Mouse (Mus musculus) bone marrow macrophage, adult 2 months (primary cell): ENCODE measurements around the gene Acy3.

Source experiments
- CTCF ChIP-seq: IDR thresholded peaks from 2 replicates; pipeline ENCODE4 v1.5.1; 2012; ENCODE audit warnings: low read depth, mild to moderate bottlenecking, low read length, moderate library complexity
- POLR2A ChIP-seq: IDR thresholded peaks from 2 replicates; pipeline ENCODE4 v1.6.1; 2012; ENCODE audit warnings: mild to moderate bottlenecking, low read depth, low read length, borderline replicate concordance

DNA sequence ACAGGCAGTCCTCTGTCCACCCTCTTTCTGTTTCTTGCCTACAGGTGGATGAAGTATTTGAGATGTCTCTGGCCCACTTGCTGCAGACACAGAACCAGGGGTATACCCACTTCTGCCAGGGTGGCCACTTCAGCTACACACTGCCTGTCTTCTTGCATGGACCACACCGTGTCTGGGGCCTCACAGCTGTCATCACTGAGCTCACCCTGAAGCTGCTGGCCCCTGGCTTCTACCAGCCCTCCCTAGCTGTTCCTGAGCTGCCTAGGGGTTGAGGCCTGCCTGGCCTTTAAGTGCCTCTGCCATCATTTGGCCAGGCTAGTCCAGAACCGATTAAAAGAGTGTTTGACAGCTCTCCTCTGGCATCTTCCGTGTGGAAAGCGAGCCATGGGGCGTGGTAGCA is 15.4 kb downstream of the Acy3 start:
- no peak for TF ChIP-seq CTCF
- no peak for TF ChIP-seq POLR2A
